Mouse (Mus musculus): ENCODE measurements at regions not wholly inside any gene's neighbourhood (a gene's known extent, or its start where the extent isn't known, plus 50 kb on each side); places are given as distances from the start of the nearest gene placed in this dataset.

- TF ChIP-seq EP300 (IDR thresholded peaks at IDR 0.05; ENCODE audit: low read depth): no peak
- no peak for TF ChIP-seq CTCF (IDR thresholded peaks at IDR 0.05; ENCODE audit: low read depth)
These were observed 300.3 kb downstream of the Fam49a start for GRCm38 (mm10) chr12:12562267-12562666.

Measured in liver, postnatal 0 days (tissue).